Mouse (Mus musculus): Measurements from ENCODE around the gene Clip2.

Gene Clip2

GRCm38 (mm10) chr5:134528488-134528887, 23.7 kb downstream of the Clip2 start:
- no peak for DNase-seq (ENCODE audit: extremely low spot score, low read depth, low spot score)

- DNase-seq (ENCODE audit: extremely low spot score, low read depth, low spot score): no peak
Measured at GRCm38 (mm10) chr5:134525971-134526711, 26.1 kb downstream of the Clip2 start.

GRCm38 (mm10) chr5:134523728-134524127, 28.5 kb downstream of the Clip2 start:
- DNase-seq (ENCODE audit: extremely low spot score, low read depth, low spot score): no peak

GRCm38 (mm10) chr5:134522524-134522923, 29.7 kb downstream of the Clip2 start:
- no peak for DNase-seq (ENCODE audit: extremely low spot score, low read depth, low spot score)

- no peak for DNase-seq (ENCODE audit: extremely low spot score, low read depth, low spot score)
Measured at GRCm38 (mm10) chr5:134521806-134522205, 30.4 kb downstream of the Clip2 start.

GRCm38 (mm10) chr5:134521131-134521530, 31.1 kb downstream of the Clip2 start:
- no peak for DNase-seq (ENCODE audit: extremely low spot score, low read depth, low spot score)

- no peak for DNase-seq (ENCODE audit: extremely low spot score, low read depth, low spot score)
Measured at GRCm38 (mm10) chr5:134520120-134520519, 32.1 kb downstream of the Clip2 start.

GRCm38 (mm10) chr5:134519471-134519870, 32.8 kb downstream of the Clip2 start:
- no peak for DNase-seq (ENCODE audit: extremely low spot score, low read depth, low spot score)

- DNase-seq (ENCODE audit: extremely low spot score, low read depth, low spot score): no peak
Measured at GRCm38 (mm10) chr5:134512086-134512485, 40.1 kb downstream of the Clip2 start.

- no peak for DNase-seq (ENCODE audit: extremely low spot score, low read depth, low spot score)
Measured at GRCm38 (mm10) chr5:134510266-134510665, 42.0 kb downstream of the Clip2 start.

- no peak for DNase-seq (ENCODE audit: extremely low spot score, low read depth, low spot score)
Measured at GRCm38 (mm10) chr5:134508965-134509364, 43.3 kb downstream of the Clip2 start.

- DNase-seq (ENCODE audit: extremely low spot score, low read depth, low spot score): no peak
Measured at GRCm38 (mm10) chr5:134507859-134508399, 44.3 kb downstream of the Clip2 start.

GRCm38 (mm10) chr5:134507307-134507706, 44.9 kb downstream of the Clip2 start:
- DNase-seq (ENCODE audit: extremely low spot score, low read depth, low spot score): peak; percentile 63

- DNase-seq (ENCODE audit: extremely low spot score, low read depth, low spot score): no peak
Measured at GRCm38 (mm10) chr5:134505810-134506292, 46.4 kb downstream of the Clip2 start.

- no peak for DNase-seq (ENCODE audit: extremely low spot score, low read depth, low spot score)
Measured at GRCm38 (mm10) chr5:134502591-134502990, 49.6 kb downstream of the Clip2 start.

GRCm38 (mm10) chr5:134501453-134501852, 50.8 kb downstream of the Clip2 start:
- no peak for DNase-seq (ENCODE audit: extremely low spot score, low read depth, low spot score)

GRCm38 (mm10) chr5:134500681-134501080, 51.6 kb downstream of the Clip2 start:
- no peak for DNase-seq (ENCODE audit: extremely low spot score, low read depth, low spot score)

GRCm38 (mm10) chr5:134500062-134500461, 52.2 kb downstream of the Clip2 start:
- no peak for DNase-seq (ENCODE audit: extremely low spot score, low read depth, low spot score)

- DNase-seq (ENCODE audit: extremely low spot score, low read depth, low spot score): no peak
Measured at GRCm38 (mm10) chr5:134497026-134497425, 55.2 kb downstream of the Clip2 start.

GRCm38 (mm10) chr5:134495796-134496195, 56.4 kb downstream of the Clip2 start:
- DNase-seq (ENCODE audit: extremely low spot score, low read depth, low spot score): no peak

- peak; percentile 44 for DNase-seq (ENCODE audit: extremely low spot score, low read depth, low spot score)
Measured at GRCm38 (mm10) chr5:134494142-134494541, 58.1 kb downstream of the Clip2 start.

GRCm38 (mm10) chr5:134492956-134493355, 59.3 kb downstream of the Clip2 start:
- DNase-seq (ENCODE audit: extremely low spot score, low read depth, low spot score): no peak

Data from hindlimb bud, embryonic 11.5 days (tissue).